Mouse (Mus musculus) limb, embryonic 12.5 days (tissue): ENCODE measurements around the gene Raf1. TPM values are rescaled to one million over a fixed set of nuclear protein-coding genes. Genes with fewer than 3 reads are reported as not detected.

ENCODE experiments used
- ATAC-seq: fragments of 200-750 bp; cut with Nextera tagmentation; 2 replicates; pipeline ENCODE4 v1.8.0; 2017; ENCODE audit warnings: low read depth, moderate TSS enrichment; ENCODE audit not compliant: insufficient number of reproducible peaks, insufficient read depth, low FRiP score, low TSS enrichment
- H3K27ac ChIP-seq: fragments of 300-500 bp; sonication (generic); 2 replicates; pipeline ENCODE4 v1.5.1; 2016; ENCODE audit warnings: mild to moderate bottlenecking, moderate library complexity
- H3K27me3 ChIP-seq: fragments of 300-500 bp; sonication (generic); 2 replicates; pipeline ENCODE4 v1.6.1; 2016; ENCODE audit warnings: mild to moderate bottlenecking, moderate library complexity
- H3K36me3 ChIP-seq: fragments of 300-500 bp; sonication (generic); 2 replicates; pipeline ENCODE4 v1.6.1; 2016; ENCODE audit warnings: mild to moderate bottlenecking, moderate library complexity
- H3K4me1 ChIP-seq: fragments of 300-500 bp; sonication (generic); replicated peaks from 2 replicates; pipeline ENCODE4 v1.6.1; 2016
- H3K4me2 ChIP-seq: fragments of 300-500 bp; sonication (generic); 2 replicates; pipeline ENCODE4 v1.6.1; 2016; ENCODE audit warnings: mild to moderate bottlenecking, moderate library complexity
- H3K4me3 ChIP-seq: fragments of 300-500 bp; sonication (generic); replicated peaks from 2 replicates; pipeline ENCODE4 v1.5.1; 2016; ENCODE audit warnings: mild to moderate bottlenecking
- H3K9ac ChIP-seq: fragments of 300-500 bp; sonication (generic); replicated peaks from 2 replicates; pipeline ENCODE4 v1.6.1; 2016; ENCODE audit warnings: mild to moderate bottlenecking, moderate library complexity
- H3K9me3 ChIP-seq: fragments of 300-500 bp; sonication (generic); 2 replicates; pipeline ENCODE4 v1.6.1; 2016; ENCODE audit warnings: mild to moderate bottlenecking, moderate library complexity
- WGBS: fragments of 180-500 bp; shearing (Covaris S2); methylation state at CpG from one replicate; pipeline ENCODE4 v1.1.7; 2016; 5-methylcytosine and 5-hydroxymethylcytosine counted together
- polyA plus RNA-seq: library from polyadenylated mRNA; unstranded; fragments of >200 nt; fragmentation: Nextera tagmentation; extraction: Ambion mirVana; gene quantifications from 2 replicates; pipeline ENCODE4 v1.2.1, GENCODE M21; 2016

Gene Raf1
- polyA plus RNA-seq, 1 experiment from 2014 or later, result 135 TPM

DNA sequence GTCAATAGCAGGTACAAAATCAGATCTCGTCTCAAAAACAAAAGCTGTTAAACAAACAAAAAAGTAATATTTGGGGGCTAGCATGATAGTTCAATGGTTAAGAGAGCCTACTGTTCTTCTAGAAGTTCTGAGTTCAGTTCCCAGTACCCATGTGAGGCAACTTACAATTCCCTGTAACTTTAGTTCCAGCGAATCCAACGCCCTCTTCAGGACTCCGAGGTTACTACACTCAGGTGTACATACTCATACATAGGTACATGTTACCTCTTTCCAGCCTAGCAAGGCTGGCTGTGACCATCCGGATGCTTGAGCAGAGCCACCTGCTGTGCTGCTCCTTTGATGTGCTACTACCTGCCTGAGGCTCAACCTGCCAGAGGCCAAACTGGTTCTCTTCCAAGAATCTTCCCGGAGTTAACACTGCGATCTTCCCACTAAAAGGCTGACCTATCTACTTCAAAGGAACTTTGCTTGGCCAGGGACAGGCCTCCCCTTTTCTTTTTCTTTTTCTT, 20.3 kb upstream of the Raf1 start:
- Histone ChIP-seq H3K4me2 (no peak overlapping the region), H3K36me3 (no peaks in the 10 kb centered on the region), H3K27ac (no peak overlapping the region), H3K27me3 (no peaks in the 10 kb centered on the region; the same call in 1 of the 2 replicates), H3K4me3 (no peak overlapping the region), H3K9ac (no peak overlapping the region), H3K4me1 (0 out of 2 replicates have a peak, but pooled peaks cover 4% of the 10 kb centered on the region), H3K9me3 (no peaks in the 10 kb centered on the region)
- no peak for ATAC-seq
- 78% methylated on average over 7 of the region's 7 CpGs for WGBS

DNA sequence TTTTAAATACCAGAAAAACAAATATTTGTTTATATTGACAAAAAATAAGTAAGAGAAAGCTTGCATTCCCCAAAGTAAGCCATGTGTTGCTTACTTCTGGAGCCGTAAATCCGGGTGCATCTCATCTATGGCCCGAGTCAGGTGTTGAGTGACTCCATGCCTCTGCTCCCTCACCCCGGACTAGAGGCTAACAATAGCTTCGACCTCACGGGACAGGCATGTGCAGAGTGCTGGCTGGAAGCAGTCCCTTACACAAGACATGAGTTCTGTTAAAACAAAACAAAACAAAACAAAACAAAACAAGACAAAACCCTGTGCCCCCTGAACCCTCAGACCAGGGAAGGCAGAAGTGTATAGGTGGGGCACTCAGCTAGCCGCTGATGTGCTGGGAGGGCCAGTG, 18.7 kb upstream of the Raf1 start:
- no peak overlapping the region for H3K4me3 ChIP-seq
- H3K9me3 ChIP-seq, result no peaks in the 10 kb centered on the region
- 53% methylated on average over 7 of the region's 7 CpGs for WGBS
- H3K36me3 ChIP-seq, result no peaks in the 10 kb centered on the region
- 0 out of 2 replicates have a peak, but pooled peaks cover 4% of the 10 kb centered on the region for H3K4me1 ChIP-seq
- no peaks in the 10 kb centered on the region; the same call in 1 of the 2 replicates for H3K27me3 ChIP-seq
- no peak overlapping the region for H3K27ac ChIP-seq
- no peak overlapping the region; the same call in 1 of the 2 replicates for H3K9ac ChIP-seq
- no peak overlapping the region for H3K4me2 ChIP-seq
- ATAC-seq, result no peak

DNA sequence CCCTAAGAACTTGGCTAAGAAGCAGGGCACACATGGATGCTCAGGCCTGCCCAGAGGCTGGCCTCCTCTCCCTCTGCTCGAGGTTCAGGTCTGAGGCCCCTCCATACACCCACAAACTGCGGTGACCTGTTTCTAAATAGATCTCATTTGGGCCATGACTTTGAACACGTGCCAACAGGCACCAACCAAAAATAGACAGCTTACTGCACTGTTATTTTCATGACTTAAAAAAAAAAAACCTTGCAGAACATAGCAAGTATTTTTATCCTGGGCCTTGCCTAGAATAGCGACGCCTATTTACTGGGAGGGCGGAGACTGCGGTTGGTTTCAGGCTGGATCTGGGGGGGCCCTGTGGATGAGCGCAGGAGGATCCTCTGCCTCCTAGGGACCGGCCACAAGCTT, 18.0 kb upstream of the Raf1 start:
- H3K4me3 ChIP-seq, result no peak overlapping the region
- H3K9ac ChIP-seq, result no peak overlapping the region
- no peaks in the 10 kb centered on the region for H3K9me3 ChIP-seq
- H3K27me3 ChIP-seq, result no peaks in the 10 kb centered on the region; the same call in 1 of the 2 replicates
- ATAC-seq, result no peak
- WGBS, result 54% methylated on average over 9 of the region's 9 CpGs
- no peaks in the 10 kb centered on the region for H3K36me3 ChIP-seq
- H3K4me2 ChIP-seq, result no peak overlapping the region
- H3K4me1 ChIP-seq, result 0 out of 2 replicates have a peak, but pooled peaks cover 4% of the 10 kb centered on the region
- no peak overlapping the region for H3K27ac ChIP-seq

DNA sequence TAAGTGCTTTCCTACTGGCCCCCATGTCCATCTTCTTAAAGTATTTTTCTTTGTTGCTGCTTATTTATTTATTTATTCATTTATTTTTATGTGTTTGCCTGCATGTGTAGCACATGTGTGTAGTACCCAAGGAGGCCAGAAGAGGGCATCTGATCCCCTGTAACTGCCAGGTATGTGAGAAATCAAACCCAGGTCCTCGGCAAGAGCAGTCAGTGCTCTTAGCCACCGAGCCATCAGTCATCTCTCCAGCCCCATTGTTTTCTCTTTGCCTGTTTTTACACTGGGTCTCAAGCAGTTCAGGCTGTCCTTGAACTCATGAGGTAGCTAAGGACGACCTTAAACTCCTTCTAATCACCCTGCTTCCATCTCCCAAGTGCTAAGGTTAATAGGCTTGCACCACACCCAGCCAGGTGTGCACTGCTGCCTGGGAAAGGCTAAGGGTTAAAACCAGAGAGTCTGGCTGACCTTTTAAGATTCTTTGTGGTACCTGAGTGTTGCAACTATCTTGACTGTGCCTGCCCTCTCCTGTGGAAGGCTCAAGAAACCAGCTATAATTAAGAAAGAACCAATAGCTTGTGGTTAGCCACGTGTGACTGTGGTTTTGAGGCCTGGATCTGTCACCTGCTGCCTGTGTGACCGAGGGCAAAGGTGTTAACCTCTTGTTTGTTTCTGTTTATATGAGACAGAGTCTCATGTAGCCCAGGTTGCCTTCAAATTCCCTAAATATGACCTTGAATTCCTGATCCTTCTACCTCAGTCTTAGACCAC, 16.7 kb upstream of the Raf1 start:
- no peak overlapping the region for H3K4me2 ChIP-seq
- no peak for ATAC-seq

DNA sequence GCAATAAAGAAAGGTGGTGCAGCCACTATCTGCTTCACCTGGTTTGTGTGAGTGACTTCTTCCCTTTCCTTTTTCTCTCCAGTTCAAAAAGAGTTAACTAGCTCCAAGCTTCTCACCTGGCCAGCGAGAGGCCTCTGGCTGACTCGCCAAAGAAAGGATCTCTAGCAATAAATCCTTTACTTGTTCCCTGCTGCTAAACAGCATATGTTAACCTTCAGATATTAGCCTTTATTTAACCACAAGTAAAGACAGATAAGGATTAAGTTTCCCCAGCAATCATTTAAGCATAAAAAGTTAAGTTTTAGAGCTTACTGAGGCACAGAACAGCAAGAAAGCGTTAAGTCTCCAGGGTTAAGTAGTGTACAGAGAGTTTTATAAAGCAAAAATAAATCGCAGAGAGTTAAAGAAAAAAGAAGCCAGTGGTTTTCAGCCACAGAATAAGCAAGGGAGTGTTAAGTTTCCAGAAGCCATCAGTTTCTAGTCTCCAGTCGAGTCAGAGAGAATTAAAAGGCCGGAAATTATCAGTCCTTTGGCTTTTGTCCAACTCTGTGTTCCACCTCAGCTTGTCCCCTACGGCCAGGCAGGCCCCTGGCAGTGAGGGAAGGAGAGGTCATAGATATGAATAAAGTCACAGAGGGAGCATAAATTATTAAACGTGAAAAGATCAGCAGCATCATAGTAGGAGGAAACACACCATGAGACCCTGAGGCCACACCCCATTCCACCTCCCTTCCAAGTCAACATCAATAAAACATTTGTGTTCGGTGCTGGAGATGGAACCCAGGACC, 15.9 kb upstream of the Raf1 start:
- H3K27ac ChIP-seq, result no peak overlapping the region
- no peaks in the 10 kb centered on the region for H3K36me3 ChIP-seq
- WGBS, result 55% methylated on average over 9 of the region's 9 CpGs

More for the DNA sequence above, 16.7 kb upstream of the Raf1 start:
- Histone ChIP-seq H3K9ac (no peak overlapping the region), H3K27me3 (no peaks in the 10 kb centered on the region; the same call in 1 of the 2 replicates), H3K27ac (no peak overlapping the region), H3K9me3 (no peaks in the 10 kb centered on the region), H3K4me3 (no peak overlapping the region), H3K4me1 (0 out of 2 replicates have a peak, but pooled peaks cover 4% of the 10 kb centered on the region), H3K36me3 (no peaks in the 10 kb centered on the region)
- WGBS, result 60% methylated on average over 5 of the region's 5 CpGs

DNA sequence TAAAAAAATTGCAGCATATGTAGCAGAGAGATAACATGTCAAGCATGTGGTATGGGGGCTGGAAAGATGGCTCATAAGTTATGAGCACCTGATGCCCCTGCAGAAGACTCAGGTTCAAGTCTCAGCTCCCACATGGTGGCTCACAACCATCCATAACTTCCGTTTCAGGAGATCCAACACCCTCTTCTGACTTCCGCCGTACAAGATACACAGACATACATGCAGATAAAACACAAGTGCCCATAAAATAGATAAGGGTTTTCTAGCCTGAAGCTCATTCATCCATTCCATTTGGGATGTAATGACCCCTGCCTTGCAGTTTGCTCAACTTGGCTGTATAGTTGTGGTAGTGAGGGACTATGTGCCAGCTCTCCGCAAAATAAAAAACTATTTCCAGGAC, 13.7 kb upstream of the Raf1 start:
- no peak overlapping the region for H3K27ac ChIP-seq
- H3K4me2 ChIP-seq, result no peak overlapping the region
- 88% methylated on average over 4 of the region's 4 CpGs for WGBS
- no peak overlapping the region for H3K4me3 ChIP-seq
- H3K9ac ChIP-seq, result no peak overlapping the region
- no peaks in the 10 kb centered on the region for H3K36me3 ChIP-seq
- H3K9me3 ChIP-seq, result 0 out of 2 replicates have a peak, but pooled peaks cover 7% of the 10 kb centered on the region
- H3K4me1 ChIP-seq, result 0 out of 2 replicates have a peak, but pooled peaks cover 4% of the 10 kb centered on the region
- H3K27me3 ChIP-seq, result no peaks in the 10 kb centered on the region
- no peak for ATAC-seq

More for the DNA sequence above, 15.9 kb upstream of the Raf1 start:
- H3K27me3 ChIP-seq, result no peaks in the 10 kb centered on the region; the same call in 1 of the 2 replicates
- 0 out of 2 replicates have a peak, but pooled peaks cover 4% of the 10 kb centered on the region for H3K4me1 ChIP-seq
- no peak overlapping the region for H3K4me3 ChIP-seq
- H3K9me3 ChIP-seq, result no peaks in the 10 kb centered on the region
- no peak overlapping the region for H3K9ac ChIP-seq
- no peak for ATAC-seq
- no peak overlapping the region for H3K4me2 ChIP-seq

DNA sequence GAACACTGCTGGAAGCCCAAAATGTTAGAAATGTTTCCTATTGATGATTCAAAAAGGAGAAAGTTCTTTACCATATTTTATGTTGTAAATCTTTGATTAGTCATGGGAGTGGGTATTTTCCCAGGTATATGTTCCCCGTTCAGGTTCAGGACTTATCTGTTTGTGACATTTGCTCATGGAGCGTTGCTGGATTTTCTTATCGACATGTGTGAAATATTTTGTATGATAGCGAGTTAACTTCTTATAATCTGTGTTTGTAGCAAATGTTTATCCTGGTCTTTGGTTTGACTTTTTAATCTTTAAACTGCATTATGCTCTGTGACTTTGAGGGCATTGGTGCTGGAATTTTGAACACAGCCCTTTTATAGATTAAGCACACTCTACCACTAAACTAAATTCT, 12.2 kb upstream of the Raf1 start:
- no peak overlapping the region for H3K4me3 ChIP-seq
- no peaks in the 10 kb centered on the region for H3K4me1 ChIP-seq
- H3K27ac ChIP-seq, result no peak overlapping the region
- no peaks in the 10 kb centered on the region for H3K36me3 ChIP-seq
- H3K9ac ChIP-seq, result no peak overlapping the region
- H3K4me2 ChIP-seq, result no peak overlapping the region
- 85% methylated on average over 4 of the region's 4 CpGs for whole genome bisulfite sequencing
- no peak for ATAC-seq
- no peaks in the 10 kb centered on the region for H3K27me3 ChIP-seq
- peaks cover 10% of the 10 kb centered on the region; the same call in 1 of the 2 replicates for H3K9me3 ChIP-seq

DNA sequence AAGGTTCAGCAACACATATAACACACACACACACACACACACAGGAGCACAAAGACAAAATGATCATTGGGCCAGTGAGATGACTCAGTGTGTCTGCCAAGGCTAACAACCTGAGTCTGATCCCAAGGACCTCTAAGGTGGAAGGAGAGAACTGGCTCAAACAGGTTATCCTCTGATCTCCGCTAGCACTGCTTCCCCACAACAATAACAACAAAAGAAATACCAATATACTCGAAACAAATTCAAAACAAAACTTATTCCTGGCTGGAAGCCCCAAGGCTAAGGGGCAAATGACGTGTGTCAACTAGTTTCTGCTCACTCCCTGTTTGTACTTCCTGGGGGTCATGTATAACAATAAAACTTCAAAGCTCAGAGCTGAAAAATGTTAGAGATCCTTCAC, 11.3 kb upstream of the Raf1 start:
- no peak overlapping the region for H3K4me2 ChIP-seq
- H3K36me3 ChIP-seq, result no peaks in the 10 kb centered on the region
- H3K9ac ChIP-seq, result no peak overlapping the region
- no peaks in the 10 kb centered on the region for H3K27me3 ChIP-seq
- no peak for ATAC-seq
- 64% methylated on average over 3 of the region's 3 CpGs for WGBS
- H3K27ac ChIP-seq, result no peak overlapping the region
- no peak overlapping the region for H3K4me3 ChIP-seq
- H3K4me1 ChIP-seq, result no peaks in the 10 kb centered on the region
- H3K9me3 ChIP-seq, result peaks cover 10% of the 10 kb centered on the region; the same call in 1 of the 2 replicates

DNA sequence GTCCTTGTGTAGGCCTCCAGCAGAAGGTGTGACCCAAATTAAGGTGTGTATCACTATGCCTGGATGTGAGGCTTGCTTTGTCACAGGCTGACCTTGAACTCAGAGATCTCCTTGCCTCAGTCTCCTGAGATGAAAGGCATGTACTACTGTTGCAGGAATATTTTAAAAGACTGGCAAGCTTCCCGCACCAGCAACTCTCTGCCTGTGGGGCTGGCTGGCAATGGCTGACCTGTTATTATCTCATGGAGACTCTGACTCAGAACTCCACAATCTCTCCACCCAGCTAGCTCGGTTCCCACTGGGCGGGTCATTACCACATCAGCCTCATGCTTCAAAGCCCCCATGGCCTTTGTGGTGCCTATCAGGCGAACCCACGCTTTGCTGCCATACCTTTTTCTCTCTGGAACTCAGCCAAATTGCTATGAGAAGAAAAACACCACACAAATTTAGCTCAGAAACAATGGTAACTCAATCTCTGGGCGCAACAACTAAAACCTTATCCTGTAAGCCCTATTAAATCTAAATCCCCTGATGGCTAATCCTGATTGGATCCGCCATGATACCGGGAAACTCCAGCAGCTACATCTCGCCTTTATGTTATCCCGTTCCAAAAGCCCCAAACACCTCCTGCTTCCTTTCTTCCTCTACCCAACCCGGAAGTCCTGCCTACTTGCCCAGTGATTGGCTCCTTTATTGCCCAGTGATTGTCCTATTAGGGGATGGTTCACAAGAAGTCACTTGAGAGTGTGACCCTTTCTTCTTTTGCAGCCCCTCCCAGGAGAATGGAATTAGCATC, 8.6 kb upstream of the Raf1 start:
- Histone ChIP-seq H3K4me1 (no peaks in the 10 kb centered on the region), H3K36me3 (no peaks in the 10 kb centered on the region), H3K27me3 (no peaks in the 10 kb centered on the region), H3K9ac (no peak overlapping the region), H3K4me2 (no peak overlapping the region), H3K4me3 (no peak overlapping the region), H3K9me3 (peaks cover 10% of the 10 kb centered on the region; the same call in 1 of the 2 replicates), H3K27ac (no peak overlapping the region)
- no peak for ATAC-seq
- 62% methylated on average over 11 of the region's 11 CpGs for WGBS

DNA sequence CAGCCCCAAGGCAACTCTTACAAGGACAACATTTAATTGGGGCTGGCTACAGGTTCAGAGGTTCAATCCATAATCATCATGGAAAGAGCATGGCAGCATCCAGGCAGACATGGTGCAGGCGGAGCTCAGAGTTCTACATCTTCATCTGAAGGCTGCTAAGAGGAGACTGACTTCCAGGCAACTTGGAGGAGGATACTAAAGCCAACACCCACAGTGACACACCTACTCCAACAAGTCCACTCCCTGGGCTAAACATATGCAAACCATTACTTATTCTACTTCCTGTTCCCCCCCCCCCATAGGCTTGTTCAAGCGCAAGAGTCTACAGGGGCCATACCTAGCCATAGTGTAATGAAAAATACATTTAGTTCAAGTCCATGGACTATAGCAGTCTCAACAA, 7.8 kb upstream of the Raf1 start:
- H3K27me3 ChIP-seq, result no peaks in the 10 kb centered on the region
- peaks cover 10% of the 10 kb centered on the region; the same call in 1 of the 2 replicates for H3K9me3 ChIP-seq
- no peak overlapping the region for H3K27ac ChIP-seq
- H3K4me3 ChIP-seq, result no peak overlapping the region
- H3K9ac ChIP-seq, result no peak overlapping the region
- no peaks in the 10 kb centered on the region for H3K36me3 ChIP-seq
- WGBS, result 92% methylated on average over 2 of the region's 2 CpGs
- ATAC-seq, result no peak
- no peak overlapping the region for H3K4me2 ChIP-seq
- H3K4me1 ChIP-seq, result no peaks in the 10 kb centered on the region
